Mouse (Mus musculus): Measurements from ENCODE around the gene Ccdc63. TPM values are rescaled to one million over a fixed set of nuclear protein-coding genes. Genes with fewer than 3 reads are reported as not detected.

Ccdc63 gene
- total and polyA plus RNA-seq, 2 experiments from 2014 or later = not detected

GRCm38 (mm10) chr5:122148107-122148506 is 7.5 kb upstream of the Ccdc63 start:
- H3K27me3 ChIP-seq (ENCODE audit: insufficient read depth, low read length) = no peaks in the 10 kb centered on the region
- H3K27ac ChIP-seq (ENCODE audit: low read depth, low read length) = no peak overlapping the region
- DNase-seq (ENCODE audit: low spot score) (no peak), ATAC-seq (ENCODE audit: low FRiP score) (no peak)
- TF ChIP-seq CTCF (IDR thresholded peaks at IDR 0.05) = no peak
- no peak overlapping the region for H3K9ac ChIP-seq (replicated peaks; ENCODE audit: low read length, poor library complexity, severe bottlenecking)
- no peak overlapping the region for H3K4me3 ChIP-seq (ENCODE audit: low read depth, low read length)
- H3K4me2 ChIP-seq (ENCODE audit: low read depth, low read length, poor library complexity, severe bottlenecking) = no peak overlapping the region
- H3K9me3 ChIP-seq (ENCODE audit: low read length) = no peaks in the 10 kb centered on the region
- WGBS = 27% methylated on average over 1 of the region's 1 CpGs
- no peaks in the 10 kb centered on the region for H3K36me3 ChIP-seq (ENCODE audit: insufficient read depth, low read length)
- no peaks in the 10 kb centered on the region for H3K4me1 ChIP-seq (ENCODE audit: insufficient read depth, low read length)

DNA sequence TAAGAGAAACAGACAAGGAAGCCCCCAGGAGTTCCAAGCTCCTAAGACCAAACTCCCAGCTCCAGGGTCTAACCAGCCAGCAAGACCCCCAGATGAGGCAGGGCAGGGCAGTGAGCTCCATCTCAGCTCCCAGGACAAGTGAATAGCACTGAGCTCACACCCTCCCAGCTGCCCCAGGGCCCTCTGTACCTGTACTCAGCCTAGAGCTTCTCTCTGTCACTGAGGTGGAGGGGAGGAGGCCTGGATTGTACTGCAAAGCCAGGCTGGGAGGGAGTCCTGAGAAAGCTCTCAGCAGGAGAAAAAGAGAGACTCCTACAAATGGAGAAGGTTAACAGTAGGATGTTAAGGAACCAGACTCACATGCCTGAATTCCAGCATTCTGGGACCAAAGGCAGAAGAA is 6.0 kb upstream of the Ccdc63 start:
- TF ChIP-seq CTCF (IDR thresholded peaks at IDR 0.05) = no peak
- DNase-seq (ENCODE audit: low spot score) = no peak

GRCm38 (mm10) chr5:122146056-122146580 is 5.5 kb upstream of the Ccdc63 start:
- no peak for DNase-seq (ENCODE audit: low spot score)
- H3K9me3 ChIP-seq (ENCODE audit: low read length) = no peaks in the 10 kb centered on the region
- H3K4me2 ChIP-seq (ENCODE audit: low read depth, low read length, poor library complexity, severe bottlenecking) = no peak overlapping the region
- TF ChIP-seq CTCF (IDR thresholded peaks at IDR 0.05) = no peak
- H3K36me3 ChIP-seq (ENCODE audit: insufficient read depth, low read length) = no peaks in the 10 kb centered on the region
- WGBS = 59% methylated on average over 10 of the region's 10 CpGs
- no peak overlapping the region for H3K4me3 ChIP-seq (ENCODE audit: low read depth, low read length)
- no peaks in the 10 kb centered on the region for H3K27me3 ChIP-seq (ENCODE audit: insufficient read depth, low read length)
- no peaks in the 10 kb centered on the region for H3K4me1 ChIP-seq (ENCODE audit: insufficient read depth, low read length)
- H3K27ac ChIP-seq (ENCODE audit: low read depth, low read length) = no peak overlapping the region; the same call in 1 of the 2 replicates
- no peak for ATAC-seq (ENCODE audit: low FRiP score)
- H3K9ac ChIP-seq (replicated peaks; ENCODE audit: low read length, poor library complexity, severe bottlenecking) = no peak overlapping the region

More for the DNA sequence above, 6.0 kb upstream of the Ccdc63 start:
- H3K36me3 ChIP-seq (ENCODE audit: insufficient read depth, low read length) = no peaks in the 10 kb centered on the region
- H3K27me3 ChIP-seq (ENCODE audit: insufficient read depth, low read length) = no peaks in the 10 kb centered on the region
- no peak overlapping the region for H3K9ac ChIP-seq (replicated peaks; ENCODE audit: low read length, poor library complexity, severe bottlenecking)
- H3K4me1 ChIP-seq (ENCODE audit: insufficient read depth, low read length) = no peaks in the 10 kb centered on the region
- no peaks in the 10 kb centered on the region for H3K9me3 ChIP-seq (ENCODE audit: low read length)
- H3K4me3 ChIP-seq (ENCODE audit: low read depth, low read length) = no peak overlapping the region
- H3K4me2 ChIP-seq (ENCODE audit: low read depth, low read length, poor library complexity, severe bottlenecking) = no peak overlapping the region
- H3K27ac ChIP-seq (ENCODE audit: low read depth, low read length) = no peak overlapping the region; the same call in 1 of the 2 replicates
- no peak for ATAC-seq (ENCODE audit: low FRiP score)

GRCm38 (mm10) chr5:122145381-122146055 is 4.9 kb upstream of the Ccdc63 start:
- ATAC-seq (ENCODE audit: low FRiP score) = no peak

DNA sequence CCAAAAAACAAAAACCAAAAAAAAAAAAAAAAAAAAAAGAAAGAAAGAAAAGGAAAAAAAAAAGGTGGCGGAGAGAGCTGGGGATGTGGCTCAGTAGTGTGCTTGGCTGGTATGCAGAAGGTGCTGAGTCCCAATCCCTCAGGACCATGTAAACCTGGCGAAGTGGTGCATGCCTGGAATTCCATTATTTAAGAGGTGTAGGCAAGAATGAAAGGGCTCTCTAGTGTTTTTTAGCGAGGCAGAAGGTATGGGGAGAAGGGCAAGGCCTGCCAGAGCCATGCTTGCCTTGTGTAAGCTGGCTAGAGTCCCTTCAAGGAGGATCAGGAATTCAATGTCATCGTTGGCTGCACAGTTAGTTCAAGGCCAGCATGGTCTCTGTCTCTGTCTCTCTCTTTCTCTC is 4.2 kb upstream of the Ccdc63 start:
- no peak for TF ChIP-seq CTCF (IDR thresholded peaks at IDR 0.05)
- no peak overlapping the region for H3K4me2 ChIP-seq (ENCODE audit: low read depth, low read length, poor library complexity, severe bottlenecking)
- no peak overlapping the region for H3K27ac ChIP-seq (ENCODE audit: low read depth, low read length)
- no peaks in the 10 kb centered on the region for H3K4me1 ChIP-seq (ENCODE audit: insufficient read depth, low read length)
- H3K9ac ChIP-seq (replicated peaks; ENCODE audit: low read length, poor library complexity, severe bottlenecking) = no peak overlapping the region
- H3K36me3 ChIP-seq (ENCODE audit: insufficient read depth, low read length) = no peaks in the 10 kb centered on the region
- H3K4me3 ChIP-seq (ENCODE audit: low read depth, low read length) = no peak overlapping the region
- no peaks in the 10 kb centered on the region for H3K27me3 ChIP-seq (ENCODE audit: insufficient read depth, low read length)
- H3K9me3 ChIP-seq (ENCODE audit: low read length) = no peaks in the 10 kb centered on the region
- WGBS = 87% methylated on average over 4 of the region's 4 CpGs
- ATAC-seq (ENCODE audit: low FRiP score) = no peak
- no peak for DNase-seq (ENCODE audit: low spot score)

More at GRCm38 (mm10) chr5:122145381-122146055, 4.9 kb upstream of the Ccdc63 start:
- Histone ChIP-seq H3K27me3 (ENCODE audit: insufficient read depth, low read length) (no peaks in the 10 kb centered on the region), H3K4me2 (ENCODE audit: low read depth, low read length, poor library complexity, severe bottlenecking) (no peak overlapping the region), H3K4me1 (ENCODE audit: insufficient read depth, low read length) (no peaks in the 10 kb centered on the region), H3K9me3 (ENCODE audit: low read length) (no peaks in the 10 kb centered on the region), H3K27ac (ENCODE audit: low read depth, low read length) (no peak overlapping the region), H3K9ac (replicated peaks; ENCODE audit: low read length, poor library complexity, severe bottlenecking) (no peak overlapping the region), H3K4me3 (ENCODE audit: low read depth, low read length) (no peak overlapping the region), H3K36me3 (ENCODE audit: insufficient read depth, low read length) (no peaks in the 10 kb centered on the region)
- WGBS = 70% methylated on average over 15 of the region's 15 CpGs
- DNase-seq (ENCODE audit: low spot score) = no peak
- TF ChIP-seq CTCF (IDR thresholded peaks at IDR 0.05) = no peak

DNA sequence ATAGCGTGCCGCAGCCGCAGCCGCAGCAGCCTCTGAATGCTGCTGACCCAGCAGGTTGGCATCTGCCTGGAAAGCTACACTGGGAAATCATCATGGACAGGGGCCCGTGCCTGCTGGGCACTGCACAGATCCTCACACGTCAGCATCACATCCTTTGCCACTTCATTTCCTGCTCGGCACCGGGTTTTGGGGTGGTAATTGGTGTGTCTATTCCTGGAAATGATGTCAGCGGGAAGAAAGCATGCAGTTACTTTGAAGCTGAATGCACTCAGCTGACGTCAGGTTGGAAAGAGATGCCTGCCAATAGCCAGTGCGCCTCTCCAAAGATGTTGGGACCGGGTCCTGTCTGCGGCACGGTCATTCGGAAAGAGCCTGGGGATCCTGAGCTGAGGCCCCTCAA is 2.9 kb upstream of the Ccdc63 start:
- no peak for DNase-seq (ENCODE audit: low spot score)
- no peaks in the 10 kb centered on the region for H3K4me1 ChIP-seq (ENCODE audit: insufficient read depth, low read length)
- no peaks in the 10 kb centered on the region for H3K27me3 ChIP-seq (ENCODE audit: insufficient read depth, low read length)
- TF ChIP-seq CTCF (IDR thresholded peaks at IDR 0.05) = no peak
- no peak overlapping the region for H3K4me2 ChIP-seq (ENCODE audit: low read depth, low read length, poor library complexity, severe bottlenecking)
- no peaks in the 10 kb centered on the region for H3K9me3 ChIP-seq (ENCODE audit: low read length)
- no peak overlapping the region for H3K27ac ChIP-seq (ENCODE audit: low read depth, low read length)
- no peaks in the 10 kb centered on the region for H3K36me3 ChIP-seq (ENCODE audit: insufficient read depth, low read length)
- H3K9ac ChIP-seq (replicated peaks; ENCODE audit: low read length, poor library complexity, severe bottlenecking) = no peak overlapping the region
- no peak for ATAC-seq (ENCODE audit: low FRiP score)
- WGBS = 85% methylated on average over 15 of the region's 15 CpGs
- H3K4me3 ChIP-seq (ENCODE audit: low read depth, low read length) = no peak overlapping the region

Data from midbrain, postnatal 0 days (tissue).